8 mouse cellular contexts compared by ENCODE assay signal in the genomic region with DNA sequence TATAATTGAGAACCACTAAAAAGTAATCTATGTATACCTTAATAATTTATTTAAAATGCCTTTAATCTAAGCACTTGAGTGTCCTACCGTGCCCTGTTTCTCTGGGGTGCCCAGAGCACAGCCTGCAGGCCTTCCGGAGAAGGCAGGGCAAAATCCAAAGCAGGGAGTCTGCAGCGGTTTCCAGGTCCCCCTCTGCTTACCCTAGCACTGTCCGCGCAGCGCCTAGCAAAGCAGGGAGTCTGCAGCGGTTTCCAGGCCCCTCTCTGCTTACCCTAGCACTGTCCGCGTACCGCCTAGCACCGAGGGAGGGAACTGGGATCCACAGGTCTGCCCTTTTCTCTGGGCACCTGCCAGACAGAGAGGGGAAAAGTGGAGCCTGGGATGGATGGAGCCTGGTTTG.
DNase-seq lines count a peak whose midpoint lies in the region; ATAC-seq and TF ChIP-seq lines count a peak whose summit lies in the region.

No protein-coding gene starts in this region.

- no peak overlapping the region for H3K9ac ChIP-seq in limb, embryonic 13.5 days

- H3K36me3 ChIP-seq in hindbrain, embryonic 10.5 days, result 0 out of 2 replicates have a peak, but pooled peaks cover 7% of the 10 kb centered on the region
- 0 out of 2 replicates have a peak, but pooled peaks cover 4% of the 10 kb centered on the region for H3K36me3 ChIP-seq in limb, embryonic 13.5 days

- H3K27ac ChIP-seq in layer of hippocampus, adult 2 months, result no peak overlapping the region
- H3K27ac ChIP-seq in hindbrain, embryonic 10.5 days, result peak overlapping the region; percentile 68; the same call in 1 of the 2 replicates
- H3K27ac ChIP-seq in limb, embryonic 13.5 days, result no peak overlapping the region; the same call in 1 of the 2 replicates

- no peaks in the 10 kb centered on the region for H3K9me3 ChIP-seq in hindbrain, embryonic 10.5 days
- no peaks in the 10 kb centered on the region for H3K9me3 ChIP-seq in limb, embryonic 13.5 days

- no peaks in the 10 kb centered on the region for H3K27me3 ChIP-seq in hindbrain, embryonic 10.5 days (ENCODE audit: insufficient read depth, poor library complexity, severe bottlenecking)
- no peaks in the 10 kb centered on the region for H3K27me3 ChIP-seq in limb, embryonic 13.5 days

- H3K4me3 ChIP-seq in layer of hippocampus, adult 2 months, result no peak overlapping the region
- H3K4me3 ChIP-seq in hindbrain, embryonic 10.5 days, result no peak overlapping the region
- H3K4me3 ChIP-seq in limb, embryonic 13.5 days, result no peak overlapping the region

- WGBS in hindbrain, embryonic 10.5 days, result 10% methylated on average over 11 of the region's 11 CpGs
- WGBS in limb, embryonic 13.5 days, result 8% methylated on average over 11 of the region's 11 CpGs

- peak; percentile 49 for TF ChIP-seq CTCF in layer of hippocampus, adult 2 months (conservative IDR thresholded peaks at IDR 0.05)

- H3K4me2 ChIP-seq in limb, embryonic 13.5 days (replicated peaks), result no peak overlapping the region

- H3K4me1 ChIP-seq in hindbrain, embryonic 10.5 days (replicated peaks), result peaks cover 34% of the 10 kb centered on the region
- peaks cover 9% of the 10 kb centered on the region; the same call in 1 of the 2 replicates for H3K4me1 ChIP-seq in limb, embryonic 13.5 days

- peak; percentile 17; the same call in 1 of the 2 replicates for ATAC-seq in limb, embryonic 13.5 days (ENCODE audit: low FRiP score, low read depth)
- ATAC-seq in CD4-positive, CD25-positive, alpha-beta regulatory T cell, adult 4 months, result no peak

- no peak for DNase-seq in layer of hippocampus, adult 2 months (ENCODE audit: low spot score in 2 of 2)
- no peak for DNase-seq in layer of hippocampus, adult 8-10 months (ENCODE audit: low spot score in 2 of 2)
- DNase-seq in hindbrain, embryonic 10.5 days (ENCODE audit: low spot score), result peak; percentile 70
- peak; percentile 79 for DNase-seq in retina, postnatal 1 day
- DNase-seq in spleen, postnatal 14 days (ENCODE audit: low spot score in 2 of 2), result no peak
- DNase-seq in urinary bladder, postnatal 36 days (ENCODE audit: low spot score in 2 of 2), result no peak

Comparison
In these comparisons a context has a peak if more than half of its experiments do, and no peak if none do; other contexts are left out.
1. DNase-seq: peak in hindbrain, embryonic 10.5 days (single experiment) and retina, postnatal 1 day (single experiment); none in layer of hippocampus, adult 2 months (0 of 2), layer of hippocampus, adult 8-10 months (0 of 2), spleen, postnatal 14 days (0 of 2) and urinary bladder, postnatal 36 days (0 of 2).